Mouse (Mus musculus): ENCODE data around the gene Apol8. TPM values are rescaled to one million over a fixed set of nuclear protein-coding genes. Genes with fewer than 3 reads are reported as not detected.

Apol8 gene
- polyA plus RNA-seq, 1 experiment from 2014 or later = 0.23 TPM

DNA sequence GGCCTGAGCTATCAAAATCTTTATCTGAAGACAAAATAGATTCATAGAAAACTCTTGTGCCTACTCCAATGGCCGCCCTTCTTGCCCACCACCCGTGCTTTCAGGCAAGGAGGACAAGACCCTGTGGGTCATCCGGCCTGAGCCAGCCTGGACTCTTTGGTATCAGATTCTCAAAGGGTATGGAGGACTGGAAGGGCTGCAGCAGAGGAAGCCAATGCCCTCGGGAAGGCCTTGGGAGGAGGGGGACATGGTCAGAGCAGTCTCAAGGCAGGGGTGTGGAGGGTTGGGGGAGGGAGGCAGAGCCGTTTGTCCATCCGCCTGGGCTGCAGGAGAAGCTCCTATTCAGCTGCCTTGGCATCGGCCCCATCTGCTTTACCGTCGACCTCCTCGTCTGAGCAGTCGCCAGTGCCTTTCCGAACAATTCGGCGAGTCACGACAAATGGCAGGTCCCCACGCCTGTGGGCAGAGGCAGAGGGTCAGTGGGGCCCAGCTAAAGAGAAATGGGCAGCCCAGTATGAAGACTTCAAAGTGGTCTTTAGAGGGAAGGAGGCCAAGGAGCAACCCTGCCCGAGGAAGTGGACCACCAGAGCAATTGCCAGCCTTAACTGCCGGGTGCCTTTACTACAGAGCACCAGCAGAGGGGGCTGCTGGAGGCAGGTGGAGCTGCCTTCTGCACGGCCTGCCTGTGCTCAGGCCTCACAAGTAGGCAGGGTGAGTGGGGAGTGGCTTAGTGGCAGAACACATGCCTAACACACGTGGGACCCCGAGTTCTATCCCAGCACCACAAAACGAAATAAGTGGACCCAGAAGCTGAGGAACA is 5.0 kb upstream of the Apol8 start:
- H3K4me3 ChIP-seq (replicated peaks) = no peak overlapping the region
- H3K4me1 ChIP-seq (replicated peaks) = no peaks in the 10 kb centered on the region
- no peaks in the 10 kb centered on the region for H3K9me3 ChIP-seq
- ATAC-seq = no peak
- H3K27me3 ChIP-seq = no peaks in the 10 kb centered on the region
- 77% methylated on average over 22 of the region's 22 CpGs for WGBS
- no peak overlapping the region for H3K9ac ChIP-seq (replicated peaks)
- peaks cover 64% of the 10 kb centered on the region for H3K36me3 ChIP-seq
- H3K27ac ChIP-seq = no peak overlapping the region
- H3K4me2 ChIP-seq (replicated peaks) = no peak overlapping the region

DNA sequence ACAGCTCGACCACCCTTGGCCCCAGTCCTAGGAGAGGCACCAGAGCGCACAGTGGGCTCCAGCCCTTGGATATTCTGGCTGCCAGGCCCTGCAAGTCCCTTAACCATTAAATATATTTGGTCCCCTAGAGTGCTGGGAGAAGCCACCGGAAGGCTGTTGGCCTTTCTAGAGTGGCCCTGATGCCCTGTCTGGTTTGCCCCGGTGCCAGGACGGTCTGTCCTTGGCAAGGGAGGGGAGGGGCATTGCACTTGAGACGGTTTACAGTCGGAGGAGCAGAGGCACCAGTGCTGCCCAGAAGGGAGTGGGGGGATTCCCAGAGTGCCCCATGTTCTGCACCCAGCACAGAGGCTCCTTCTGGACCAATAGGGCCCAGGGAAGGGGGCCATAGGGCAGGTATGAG is 4.3 kb upstream of the Apol8 start:
- H3K36me3 ChIP-seq = peaks cover 58% of the 10 kb centered on the region
- no peak overlapping the region for H3K4me3 ChIP-seq (replicated peaks)
- H3K27ac ChIP-seq = no peak overlapping the region
- no peaks in the 10 kb centered on the region for H3K9me3 ChIP-seq
- no peaks in the 10 kb centered on the region for H3K4me1 ChIP-seq (replicated peaks)
- 95% methylated on average over 7 of the region's 7 CpGs for WGBS
- H3K27me3 ChIP-seq = no peaks in the 10 kb centered on the region
- ATAC-seq = no peak
- no peak overlapping the region for H3K4me2 ChIP-seq (replicated peaks)
- H3K9ac ChIP-seq (replicated peaks) = no peak overlapping the region

DNA sequence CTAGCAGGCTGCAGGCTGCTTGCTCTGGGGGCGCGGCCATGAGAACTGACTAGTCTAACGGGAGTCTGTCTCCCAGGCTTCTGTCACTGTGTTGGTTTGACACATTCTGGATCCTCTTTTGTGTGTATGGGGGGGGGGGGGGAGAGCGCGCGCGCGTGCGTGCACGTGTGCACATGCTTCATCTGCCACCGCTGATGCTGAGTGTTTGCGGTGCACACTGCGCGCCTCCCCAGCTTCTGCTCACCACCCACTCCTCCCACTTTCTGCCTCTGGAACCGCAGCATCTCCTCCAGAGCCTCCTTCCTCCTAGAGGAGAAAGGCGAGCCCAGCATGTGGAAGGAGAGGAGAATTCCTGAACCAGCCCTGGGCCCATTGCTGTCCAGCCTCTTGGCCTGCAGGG is 3.2 kb upstream of the Apol8 start:
- 95% methylated on average over 16 of the region's 16 CpGs for WGBS

DNA sequence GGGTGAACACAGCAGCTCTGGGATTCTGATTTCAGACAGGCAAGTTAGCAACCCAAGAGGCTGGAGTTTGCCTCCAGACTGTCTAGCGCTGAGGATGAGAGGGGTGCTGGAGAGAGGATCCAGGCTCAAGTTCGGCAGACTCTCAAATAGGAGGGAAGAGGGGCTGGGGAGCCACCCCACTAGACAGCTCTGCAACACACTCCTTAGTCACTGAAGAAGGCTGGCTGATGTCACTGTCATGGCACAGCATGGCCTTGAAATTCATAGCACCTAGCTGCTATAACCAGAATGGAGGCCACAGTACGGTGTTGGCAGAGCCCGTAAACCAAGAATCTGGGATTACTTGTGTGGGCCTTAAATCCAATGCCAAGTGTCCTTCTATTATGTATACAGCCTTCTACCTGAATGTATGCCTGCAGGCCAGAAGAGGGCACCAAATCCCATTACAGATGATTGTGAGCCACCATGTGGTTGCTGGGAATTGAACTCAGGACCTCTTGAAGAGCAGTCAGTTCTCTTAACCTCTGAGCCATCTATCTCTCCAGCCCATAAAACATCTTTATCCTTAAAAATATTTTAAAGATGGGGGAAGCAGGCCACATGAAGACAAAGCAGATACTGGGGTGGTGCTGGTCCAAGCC is 903 bp upstream of the Apol8 start:
- H3K4me3 ChIP-seq (replicated peaks) = no peak overlapping the region
- no peak for ATAC-seq
- H3K4me1 ChIP-seq (replicated peaks) = no peaks in the 10 kb centered on the region
- no peak overlapping the region for H3K9ac ChIP-seq (replicated peaks)
- H3K27me3 ChIP-seq = no peaks in the 10 kb centered on the region
- WGBS = 81% methylated on average over 4 of the region's 4 CpGs
- no peaks in the 10 kb centered on the region for H3K9me3 ChIP-seq
- no peak overlapping the region for H3K27ac ChIP-seq
- H3K36me3 ChIP-seq = peaks cover 24% of the 10 kb centered on the region
- H3K4me2 ChIP-seq (replicated peaks) = no peak overlapping the region

More for the DNA sequence above, 3.2 kb upstream of the Apol8 start:
- Histone ChIP-seq H3K4me1 (replicated peaks) (no peaks in the 10 kb centered on the region), H3K27me3 (no peaks in the 10 kb centered on the region), H3K9me3 (no peaks in the 10 kb centered on the region), H3K4me3 (replicated peaks) (no peak overlapping the region), H3K27ac (no peak overlapping the region), H3K4me2 (replicated peaks) (no peak overlapping the region), H3K36me3 (peaks cover 47% of the 10 kb centered on the region), H3K9ac (replicated peaks) (no peak overlapping the region)
- no peak for ATAC-seq

DNA sequence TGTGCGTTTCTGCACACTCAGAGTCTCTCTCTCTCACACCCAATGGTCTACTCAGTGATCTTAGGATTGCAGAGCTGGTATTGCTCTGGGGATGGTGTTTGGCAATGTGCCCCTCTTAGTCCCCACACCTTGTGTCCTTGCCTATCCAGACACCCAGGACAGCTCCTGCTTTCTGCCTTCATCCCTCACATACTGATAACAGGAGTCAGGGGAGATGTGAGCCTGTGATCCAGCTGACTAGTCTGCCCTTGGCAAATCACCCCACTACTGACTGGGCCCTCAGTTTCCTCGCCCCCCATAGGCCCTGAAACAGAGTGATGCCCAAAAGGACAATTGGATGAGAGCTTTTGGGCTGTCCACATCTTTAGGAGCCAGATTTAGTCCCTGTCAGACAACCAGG is 722 bp downstream of the Apol8 start:
- ATAC-seq = no peak
- H3K9me3 ChIP-seq = no peaks in the 10 kb centered on the region
- no peak overlapping the region for H3K27ac ChIP-seq
- no peak overlapping the region for H3K4me2 ChIP-seq (replicated peaks)
- no peaks in the 10 kb centered on the region for H3K4me1 ChIP-seq (replicated peaks)
- no peaks in the 10 kb centered on the region for H3K27me3 ChIP-seq
- H3K9ac ChIP-seq (replicated peaks) = no peak overlapping the region
- no peak overlapping the region for H3K4me3 ChIP-seq (replicated peaks)
- 60% methylated on average over 2 of the region's 2 CpGs for WGBS
- H3K36me3 ChIP-seq = peaks cover 8% of the 10 kb centered on the region

DNA sequence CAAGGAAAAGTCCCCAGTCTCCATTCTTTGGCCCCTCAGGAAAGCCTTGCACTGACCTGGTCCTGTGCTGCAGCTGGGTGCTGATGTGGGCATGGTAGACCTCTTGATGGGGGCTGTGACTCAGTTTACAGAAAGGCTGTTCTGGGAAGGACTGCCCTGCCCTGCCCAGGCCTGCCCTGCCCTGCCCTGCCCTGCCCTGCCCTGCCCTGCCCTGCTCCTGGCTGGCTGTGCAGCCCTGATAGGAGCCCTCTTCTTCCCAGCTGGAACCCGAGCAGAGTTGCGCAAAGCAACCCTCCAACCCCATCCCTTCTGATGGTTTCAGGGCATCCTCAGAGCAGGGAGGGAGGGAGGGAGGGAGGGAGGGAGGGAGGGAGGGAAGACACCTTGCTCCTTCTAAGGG is 1.7 kb downstream of the Apol8 start:
- Histone ChIP-seq H3K36me3 (0 out of 2 replicates have a peak, but pooled peaks cover 1% of the 10 kb centered on the region), H3K4me1 (replicated peaks) (no peaks in the 10 kb centered on the region), H3K27ac (no peak overlapping the region), H3K9me3 (no peaks in the 10 kb centered on the region), H3K4me2 (replicated peaks) (no peak overlapping the region), H3K9ac (replicated peaks) (no peak overlapping the region), H3K27me3 (no peaks in the 10 kb centered on the region), H3K4me3 (replicated peaks) (no peak overlapping the region)
- ATAC-seq = no peak
- WGBS = 80% methylated on average over 1 of the region's 2 CpGs

DNA sequence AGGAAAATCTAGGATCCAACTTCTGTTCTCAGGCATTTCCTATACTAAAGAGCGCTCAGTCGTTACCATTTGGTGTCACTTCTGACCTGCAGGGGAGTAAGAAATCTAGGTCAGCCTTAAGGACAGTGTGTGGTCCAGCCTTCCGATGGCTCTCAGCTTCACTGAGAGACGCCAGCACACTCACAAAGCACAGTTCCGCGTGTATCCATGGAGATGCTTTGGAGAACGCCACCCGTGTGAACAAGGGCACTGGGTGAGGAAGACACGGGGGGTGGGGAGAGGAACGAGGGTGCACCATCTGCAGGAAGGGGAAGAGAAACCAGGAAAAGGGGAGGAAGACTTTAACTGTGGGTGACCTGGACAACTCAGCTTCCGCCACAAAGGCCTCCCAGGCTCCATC is 4.4 kb downstream of the Apol8 start:
- no peak overlapping the region for H3K27ac ChIP-seq
- no peaks in the 10 kb centered on the region for H3K27me3 ChIP-seq
- no peaks in the 10 kb centered on the region for H3K4me1 ChIP-seq (replicated peaks)
- no peaks in the 10 kb centered on the region for H3K9me3 ChIP-seq
- no peaks in the 10 kb centered on the region for H3K36me3 ChIP-seq
- WGBS = 62% methylated on average over 11 of the region's 11 CpGs
- no peak overlapping the region for H3K4me2 ChIP-seq (replicated peaks)
- no peak overlapping the region for H3K9ac ChIP-seq (replicated peaks)
- no peak overlapping the region for H3K4me3 ChIP-seq (replicated peaks)
- ATAC-seq = no peak

DNA sequence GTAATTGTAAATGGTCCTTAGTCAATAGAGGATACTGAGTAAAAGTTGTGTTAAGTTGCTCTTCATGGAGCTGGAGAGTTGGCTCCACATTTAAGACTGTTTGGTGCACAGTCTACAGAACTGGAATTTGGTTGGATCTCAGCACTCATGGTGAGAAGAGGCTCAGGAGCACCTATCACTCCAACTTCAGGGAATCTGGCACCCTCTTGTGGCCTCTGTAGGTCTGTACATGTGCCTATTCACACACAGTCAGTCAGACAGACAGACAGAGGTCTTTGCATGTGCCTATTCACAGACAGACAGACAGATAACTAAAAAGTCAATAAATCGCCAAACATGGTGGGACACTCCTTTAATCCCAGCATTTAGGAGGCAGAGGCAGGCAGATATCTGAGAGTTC is 6.3 kb downstream of the Apol8 start:
- H3K9me3 ChIP-seq = no peaks in the 10 kb centered on the region
- H3K27ac ChIP-seq = no peak overlapping the region
- H3K4me2 ChIP-seq (replicated peaks) = no peak overlapping the region
- H3K27me3 ChIP-seq = no peaks in the 10 kb centered on the region
- WGBS = 43% methylated on average over 1 of the region's 1 CpGs
- H3K36me3 ChIP-seq = no peaks in the 10 kb centered on the region
- no peak for ATAC-seq
- no peak overlapping the region for H3K4me3 ChIP-seq (replicated peaks)
- no peak overlapping the region for H3K9ac ChIP-seq (replicated peaks)
- H3K4me1 ChIP-seq (replicated peaks) = no peaks in the 10 kb centered on the region

DNA sequence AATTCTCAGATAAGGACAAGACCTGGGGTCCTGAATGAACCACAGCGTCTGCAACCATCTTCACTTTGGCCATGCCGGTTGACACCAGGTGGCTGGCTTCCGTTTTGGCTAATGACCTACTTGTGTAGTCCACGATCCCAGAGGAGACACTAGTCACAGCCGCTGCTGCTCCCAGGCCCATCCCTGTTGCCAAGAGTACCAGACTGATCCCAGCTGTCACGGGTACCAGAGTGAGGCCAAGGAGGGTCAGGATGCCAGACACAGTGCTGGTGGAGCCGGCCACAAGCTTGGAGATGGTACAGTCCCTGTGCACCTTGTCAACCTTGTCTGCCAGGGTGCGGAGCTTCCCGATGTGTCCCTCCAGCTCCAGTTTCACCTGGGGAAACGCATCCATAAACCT is 7.1 kb downstream of the Apol8 start:
- WGBS = 94% methylated on average over 10 of the region's 10 CpGs
- no peak overlapping the region for H3K9ac ChIP-seq (replicated peaks)

DNA sequence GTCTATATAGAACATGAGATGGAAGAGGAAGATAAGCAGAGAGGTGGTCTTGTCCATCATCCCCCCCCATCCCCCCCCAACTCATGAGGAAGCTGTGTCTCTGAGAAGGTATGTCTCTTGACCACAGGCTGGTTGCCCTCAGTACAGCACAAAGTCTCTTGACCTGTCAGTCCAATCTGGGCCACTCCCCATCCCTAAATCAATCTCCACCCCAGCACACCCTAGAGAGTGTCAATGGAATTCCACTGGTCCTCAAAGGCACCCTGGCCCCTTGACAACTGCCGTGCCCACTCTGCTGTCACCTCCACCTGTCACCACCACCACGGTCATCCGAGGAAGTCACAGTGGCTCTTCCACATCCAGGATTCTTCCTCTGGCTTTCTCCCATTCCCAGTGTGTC is 8.4 kb downstream of the Apol8 start:
- no peaks in the 10 kb centered on the region for H3K27me3 ChIP-seq
- WGBS = 97% methylated on average over 3 of the region's 3 CpGs
- no peak overlapping the region for H3K9ac ChIP-seq (replicated peaks)
- ATAC-seq = no peak
- H3K27ac ChIP-seq = no peak overlapping the region
- H3K4me2 ChIP-seq (replicated peaks) = no peak overlapping the region
- H3K9me3 ChIP-seq = no peaks in the 10 kb centered on the region
- H3K4me1 ChIP-seq (replicated peaks) = no peaks in the 10 kb centered on the region
- no peak overlapping the region for H3K4me3 ChIP-seq (replicated peaks)
- no peaks in the 10 kb centered on the region for H3K36me3 ChIP-seq

More for the DNA sequence above, 7.1 kb downstream of the Apol8 start:
- Histone ChIP-seq H3K4me3 (replicated peaks) (no peak overlapping the region), H3K27ac (no peak overlapping the region), H3K4me1 (replicated peaks) (no peaks in the 10 kb centered on the region), H3K27me3 (no peaks in the 10 kb centered on the region), H3K36me3 (no peaks in the 10 kb centered on the region), H3K9me3 (no peaks in the 10 kb centered on the region), H3K4me2 (replicated peaks) (no peak overlapping the region)
- ATAC-seq = no peak

DNA sequence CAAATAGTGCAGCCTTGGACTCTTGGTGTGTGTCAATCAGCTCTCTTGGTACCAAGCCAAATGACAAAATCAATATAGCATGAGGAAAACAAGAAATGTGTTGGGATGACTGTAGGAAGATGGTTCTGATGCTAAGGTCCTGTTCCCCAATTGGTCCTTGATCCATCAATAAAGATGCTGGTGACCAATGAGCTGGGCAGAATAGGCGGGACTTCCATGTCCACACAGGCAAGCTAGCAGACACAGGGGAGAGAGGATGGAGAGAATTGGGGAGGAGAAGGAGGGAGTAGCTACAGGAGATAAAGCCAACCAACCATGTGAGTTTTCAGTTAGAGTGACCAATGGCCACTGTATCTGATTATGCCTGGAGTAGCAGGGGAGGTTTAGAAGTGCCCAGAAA is 10.5 kb downstream of the Apol8 start:
- Histone ChIP-seq H3K4me2 (replicated peaks) (no peak overlapping the region), H3K4me3 (replicated peaks) (no peak overlapping the region), H3K36me3 (no peaks in the 10 kb centered on the region), H3K27ac (no peak overlapping the region), H3K9ac (replicated peaks) (no peak overlapping the region), H3K9me3 (no peaks in the 10 kb centered on the region), H3K27me3 (no peaks in the 10 kb centered on the region), H3K4me1 (replicated peaks) (no peaks in the 10 kb centered on the region)
- 93% methylated on average over 1 of the region's 1 CpGs for WGBS
- ATAC-seq = no peak

DNA sequence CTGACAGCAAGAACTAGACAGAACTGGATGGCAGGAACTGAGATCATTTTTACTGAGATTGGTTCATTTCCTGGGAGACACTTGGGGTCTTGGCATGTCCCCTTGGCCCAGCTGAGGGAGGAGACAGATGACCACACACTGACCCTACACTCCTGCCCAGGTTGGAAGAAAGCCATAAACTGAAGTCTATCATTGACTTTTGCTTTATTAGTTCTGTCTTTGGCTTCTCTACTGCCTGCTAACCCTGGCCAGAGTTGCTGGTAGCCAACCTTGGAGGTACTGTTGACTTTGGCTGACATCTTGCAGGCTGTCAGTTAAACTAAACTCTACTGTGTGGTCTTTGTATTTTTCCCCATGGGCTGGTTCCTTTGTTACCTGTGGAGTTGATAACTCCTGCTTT is 11.7 kb downstream of the Apol8 start:
- no peak for ATAC-seq
- no peak overlapping the region for H3K4me2 ChIP-seq (replicated peaks)
- H3K9ac ChIP-seq (replicated peaks) = no peak overlapping the region
- no peaks in the 10 kb centered on the region for H3K4me1 ChIP-seq (replicated peaks)
- H3K27me3 ChIP-seq = no peaks in the 10 kb centered on the region
- H3K36me3 ChIP-seq = no peaks in the 10 kb centered on the region
- no peak overlapping the region for H3K4me3 ChIP-seq (replicated peaks)
- no peak overlapping the region for H3K27ac ChIP-seq
- no peaks in the 10 kb centered on the region for H3K9me3 ChIP-seq

DNA sequence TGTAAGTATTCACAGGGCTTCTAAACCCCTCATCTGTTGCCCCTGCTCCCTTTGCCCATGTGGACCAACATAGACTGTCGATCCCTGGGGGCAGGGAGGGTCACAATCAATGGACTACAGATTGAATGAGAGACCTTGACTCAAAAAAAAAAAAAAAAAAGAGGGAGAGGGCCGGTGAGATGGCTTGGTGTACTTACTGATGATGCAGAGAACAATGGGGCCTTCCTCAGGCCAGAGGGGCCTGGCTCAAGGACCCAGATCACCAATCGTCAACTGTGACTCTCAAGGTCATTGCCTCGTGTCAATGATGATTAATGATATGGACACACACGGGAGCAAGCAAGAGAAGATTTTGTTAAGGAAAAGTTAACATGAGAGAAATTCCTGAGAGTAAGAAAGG is 12.2 kb downstream of the Apol8 start:
- no peak overlapping the region for H3K27ac ChIP-seq
- no peak overlapping the region for H3K9ac ChIP-seq (replicated peaks)
- ATAC-seq = no peak
- H3K4me3 ChIP-seq (replicated peaks) = no peak overlapping the region
- no peaks in the 10 kb centered on the region for H3K4me1 ChIP-seq (replicated peaks)
- no peaks in the 10 kb centered on the region for H3K36me3 ChIP-seq
- H3K27me3 ChIP-seq = no peaks in the 10 kb centered on the region
- H3K4me2 ChIP-seq (replicated peaks) = no peak overlapping the region
- 38% methylated on average over 5 of the region's 5 CpGs for WGBS
- no peaks in the 10 kb centered on the region for H3K9me3 ChIP-seq

Data from midbrain, embryonic 13.5 days (tissue).